Mouse (Mus musculus) forebrain, embryonic 13.5 days (tissue): Measurements from ENCODE around the gene Heatr5b. TPM values are rescaled to one million over a fixed set of nuclear protein-coding genes. Genes with fewer than 3 reads are reported as not detected.

ENCODE experiments used
- ATAC-seq: fragments of 200-750 bp; cut with Nextera tagmentation; 2 replicates; pipeline ENCODE4 v1.8.0; 2017
- H3K27ac ChIP-seq: fragments of 300-500 bp; sonication (generic); 2 replicates; pipeline ENCODE4 v1.5.1; 2015; ENCODE audit warnings: inconsistent platforms, mild to moderate bottlenecking, moderate library complexity
- H3K27me3 ChIP-seq: fragments of 300-500 bp; sonication (generic); 2 replicates; pipeline ENCODE4 v1.6.1; 2015; ENCODE audit warnings: mild to moderate bottlenecking, inconsistent platforms
- H3K36me3 ChIP-seq: fragments of 300-500 bp; sonication (generic); 2 replicates; pipeline ENCODE4 v1.6.1; 2015; ENCODE audit warnings: mild to moderate bottlenecking, inconsistent platforms; ENCODE audit not compliant: poor library complexity, severe bottlenecking
- H3K4me1 ChIP-seq: fragments of 300-500 bp; sonication (generic); 2 replicates; pipeline ENCODE4 v1.6.1; 2015; ENCODE audit warnings: inconsistent platforms
- H3K4me2 ChIP-seq: fragments of 300-500 bp; sonication (generic); 2 replicates; pipeline ENCODE4 v1.6.1; 2015; ENCODE audit warnings: inconsistent platforms, mild to moderate bottlenecking, moderate library complexity
- H3K4me3 ChIP-seq: fragments of 300-500 bp; sonication (generic); 2 replicates; pipeline ENCODE4 v1.5.1; 2015; ENCODE audit warnings: mild to moderate bottlenecking, inconsistent platforms
- H3K9ac ChIP-seq: fragments of 300-500 bp; sonication (generic); 2 replicates; pipeline ENCODE4 v1.6.1; 2015; ENCODE audit warnings: mild to moderate bottlenecking, inconsistent platforms
- H3K9me3 ChIP-seq: fragments of 300-500 bp; sonication (generic); replicated peaks from 2 replicates; pipeline ENCODE4 v1.6.1; 2016; ENCODE audit warnings: inconsistent platforms
- WGBS: fragments of 180-500 bp; shearing (Covaris S2); methylation state at CpG from one replicate; pipeline ENCODE4 v1.1.7; 2015; 5-methylcytosine and 5-hydroxymethylcytosine counted together
- polyA plus RNA-seq: library from polyadenylated mRNA; unstranded; fragments of >200 nt; fragmentation: Nextera tagmentation; extraction: Ambion mirVana; gene quantifications from 2 replicates; pipeline ENCODE4 v1.2.1, GENCODE M21; 2015

Heatr5b gene
- 14.8 and 18.0 TPM in 2 replicates for polyA plus RNA-seq

GRCm38 (mm10) chr17:78834856-78835835 lies at the start of gene Heatr5b, which contains the start of gene Gpatch11:
Gene Heatr5b (minus strand): TSS chr17:78835364.
Gene Gpatch11 (plus strand): TSS chr17:78835567.
- WGBS = under 1% methylated on average over 78 of the region's 81 CpGs
- peak within 1 kb of the TSS; percentile 83 for H3K4me2 ChIP-seq
- H3K27ac ChIP-seq = peak within 1 kb of the TSS; percentile 68
- H3K4me3 ChIP-seq = peak within 1 kb of the TSS; percentile 88
- ATAC-seq = peak; percentile 98
- peaks cover 22% of the 10 kb centered on the region for H3K4me1 ChIP-seq
- peaks cover 22% of the 10 kb centered on the region for H3K36me3 ChIP-seq
- no peaks in the 10 kb centered on the region for H3K9me3 ChIP-seq
- peak within 1 kb of the TSS; percentile 92 for H3K9ac ChIP-seq
- no peaks in the 10 kb centered on the region for H3K27me3 ChIP-seq

- H3K27me3 ChIP-seq = no peaks in the 10 kb centered on the region
- H3K9ac ChIP-seq = no peak overlapping the region
- peaks cover 17% of the 10 kb centered on the region; the same call in 1 of the 2 replicates for H3K4me1 ChIP-seq
- no peak overlapping the region for H3K4me2 ChIP-seq
- H3K4me3 ChIP-seq = no peak overlapping the region
- no peaks in the 10 kb centered on the region for H3K9me3 ChIP-seq
- ATAC-seq = no peak
- 91% methylated on average over 4 of the region's 4 CpGs for WGBS
- H3K36me3 ChIP-seq = no peaks in the 10 kb centered on the region
- H3K27ac ChIP-seq = no peak overlapping the region
These were observed 48.1 kb upstream of the Heatr5b start for GRCm38 (mm10) chr17:78883291-78883690.

- peak; percentile 94 for ATAC-seq
- 2% methylated on average over 28 of the region's 28 CpGs for WGBS
- Histone ChIP-seq H3K9me3 (no peaks in the 10 kb centered on the region), H3K27ac (no peak within 1 kb of the TSS), H3K4me1 (peaks cover 17% of the 10 kb centered on the region; the same call in 1 of the 2 replicates), H3K4me2 (peak within 1 kb of the TSS; percentile 78), H3K27me3 (no peaks in the 10 kb centered on the region), H3K4me3 (peak within 1 kb of the TSS; percentile 48), H3K36me3 (0 out of 2 replicates have a peak, but pooled peaks cover 3% of the 10 kb centered on the region), H3K9ac (peak within 1 kb of the TSS; percentile 70)
These were observed 47.4 kb upstream of the Heatr5b start, which contains the start of gene Eif2ak2 for GRCm38 (mm10) chr17:78882401-78883112. Gene Eif2ak2 (minus strand): TSS chr17:78882573.

- peak overlapping the region; percentile 78 for H3K4me2 ChIP-seq
- ATAC-seq = peak; percentile 82
- H3K4me1 ChIP-seq = peaks cover 17% of the 10 kb centered on the region; the same call in 1 of the 2 replicates
- H3K36me3 ChIP-seq = 0 out of 2 replicates have a peak, but pooled peaks cover 3% of the 10 kb centered on the region
- H3K27me3 ChIP-seq = no peaks in the 10 kb centered on the region
- WGBS = 16% methylated on average over 5 of the region's 7 CpGs
- H3K9ac ChIP-seq = peak overlapping the region; percentile 70
- no peaks in the 10 kb centered on the region for H3K9me3 ChIP-seq
- no peak overlapping the region for H3K27ac ChIP-seq
- peak overlapping the region; percentile 48 for H3K4me3 ChIP-seq
These were observed 46.7 kb upstream of the Heatr5b start for GRCm38 (mm10) chr17:78881878-78882304.

- H3K9me3 ChIP-seq = no peaks in the 10 kb centered on the region
- no peak overlapping the region for H3K4me3 ChIP-seq
- ATAC-seq = no peak
- no peaks in the 10 kb centered on the region for H3K27me3 ChIP-seq
- WGBS = 86% methylated on average over 6 of the region's 6 CpGs
- H3K27ac ChIP-seq = no peak overlapping the region
- H3K4me2 ChIP-seq = no peak overlapping the region
- H3K4me1 ChIP-seq = no peaks in the 10 kb centered on the region
- 0 out of 2 replicates have a peak, but pooled peaks cover 3% of the 10 kb centered on the region for H3K36me3 ChIP-seq
- no peak overlapping the region for H3K9ac ChIP-seq
These were observed 38.7 kb upstream of the Heatr5b start for GRCm38 (mm10) chr17:78873886-78874285.

- Histone ChIP-seq H3K9me3 (no peaks in the 10 kb centered on the region), H3K36me3 (0 out of 2 replicates have a peak, but pooled peaks cover 2% of the 10 kb centered on the region), H3K27me3 (no peaks in the 10 kb centered on the region), H3K4me1 (no peaks in the 10 kb centered on the region), H3K9ac (no peak overlapping the region), H3K27ac (no peak overlapping the region), H3K4me2 (no peak overlapping the region), H3K4me3 (no peak overlapping the region)
- 87% methylated on average over 10 of the region's 10 CpGs for WGBS
- no peak for ATAC-seq
These were observed 21.1 kb upstream of the Heatr5b start for GRCm38 (mm10) chr17:78856243-78856642.

- WGBS = 92% methylated on average over 7 of the region's 7 CpGs
- Histone ChIP-seq H3K27me3 (no peaks in the 10 kb centered on the region), H3K9me3 (no peaks in the 10 kb centered on the region), H3K27ac (no peak overlapping the region), H3K36me3 (peaks cover 69% of the 10 kb centered on the region), H3K4me2 (no peak overlapping the region), H3K4me3 (no peak overlapping the region), H3K9ac (no peak overlapping the region), H3K4me1 (no peaks in the 10 kb centered on the region)
- ATAC-seq = no peak
These were observed 7.2 kb upstream of the Heatr5b start for GRCm38 (mm10) chr17:78842271-78842928.

- Histone ChIP-seq H3K27me3 (no peaks in the 10 kb centered on the region), H3K36me3 (peaks cover 17% of the 10 kb centered on the region), H3K4me1 (peaks cover 22% of the 10 kb centered on the region), H3K27ac (peak overlapping the region; percentile 57), H3K9ac (peak overlapping the region; percentile 56), H3K4me2 (peak overlapping the region; percentile 83), H3K4me3 (peak overlapping the region; percentile 88), H3K9me3 (no peaks in the 10 kb centered on the region)
- ATAC-seq = no peak
- 26% methylated on average over 2 of the region's 2 CpGs for WGBS
These were observed 892 bp upstream of the Heatr5b start for GRCm38 (mm10) chr17:78836056-78836455.

- ATAC-seq = no peak
- WGBS = 94% methylated on average over 13 of the region's 13 CpGs
- no peaks in the 10 kb centered on the region for H3K4me1 ChIP-seq
- no peak overlapping the region for H3K4me2 ChIP-seq
- H3K36me3 ChIP-seq = peaks cover 86% of the 10 kb centered on the region
- H3K27me3 ChIP-seq = no peaks in the 10 kb centered on the region
- H3K9ac ChIP-seq = no peak overlapping the region
- H3K27ac ChIP-seq = no peak overlapping the region
- H3K9me3 ChIP-seq = no peaks in the 10 kb centered on the region
- no peak overlapping the region for H3K4me3 ChIP-seq
These were observed 10.8 kb downstream of the Heatr5b start for GRCm38 (mm10) chr17:78824346-78824745.

- Histone ChIP-seq H3K4me3 (no peak overlapping the region), H3K36me3 (peaks cover 43% of the 10 kb centered on the region), H3K9me3 (no peaks in the 10 kb centered on the region), H3K4me2 (no peak overlapping the region), H3K4me1 (no peaks in the 10 kb centered on the region), H3K9ac (no peak overlapping the region), H3K27me3 (no peaks in the 10 kb centered on the region), H3K27ac (no peak overlapping the region)
- WGBS = 92% methylated on average over 3 of the region's 3 CpGs
- ATAC-seq = no peak
These were observed 25.6 kb downstream of the Heatr5b start for GRCm38 (mm10) chr17:78809582-78809981.

GRCm38 (mm10) chr17:78809019-78809418 lies 26.1 kb downstream of the Heatr5b start:
- H3K9ac ChIP-seq = no peak overlapping the region
- no peaks in the 10 kb centered on the region for H3K27me3 ChIP-seq
- H3K4me3 ChIP-seq = no peak overlapping the region
- no peaks in the 10 kb centered on the region for H3K9me3 ChIP-seq
- H3K4me2 ChIP-seq = no peak overlapping the region
- H3K27ac ChIP-seq = no peak overlapping the region
- H3K4me1 ChIP-seq = no peaks in the 10 kb centered on the region
- peaks cover 44% of the 10 kb centered on the region for H3K36me3 ChIP-seq
- ATAC-seq = peak; percentile 55; the same call in 1 of the 2 replicates
